Mouse (Mus musculus) embryonic fibroblast, embryonic 13.5 days (primary cell): ENCODE measurements at regions not wholly inside any gene's neighbourhood (a gene's known extent, or its start where the extent isn't known, plus 50 kb on each side); places are given as distances from the start of the nearest gene placed in this dataset.

Experiments
- CTCF ChIP-seq: IDR thresholded peaks from 2 replicates; pipeline ENCODE4 v1.5.1; 2011; ENCODE audit warnings: mild to moderate bottlenecking, control low read depth, low read length, moderate library complexity, borderline replicate concordance; ENCODE audit not compliant: insufficient read depth
- POLR2A ChIP-seq: IDR thresholded peaks from 2 replicates; pipeline ENCODE4 v1.6.1; 2011; ENCODE audit warnings: low read depth, mild to moderate bottlenecking, control low read depth, low read length, moderate library complexity

DNA sequence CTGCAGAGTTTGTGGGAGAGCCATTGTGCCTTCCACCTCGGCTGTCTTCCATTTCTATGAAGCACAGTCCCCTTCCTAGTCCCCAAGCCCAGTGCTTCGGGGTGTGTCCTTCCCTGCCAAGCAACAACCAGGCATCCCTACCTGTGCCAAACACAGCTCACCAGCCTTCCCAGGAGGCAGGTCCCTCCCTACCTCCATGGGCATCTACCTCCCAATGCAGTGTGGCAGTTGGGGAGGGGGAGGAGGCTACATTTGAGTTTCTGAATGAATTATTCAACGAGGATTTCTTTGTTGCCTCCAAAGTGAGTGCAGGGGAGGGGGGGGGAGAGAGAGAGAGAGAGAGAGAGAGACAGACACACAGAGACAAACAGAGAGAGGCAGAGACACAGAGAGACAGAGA is 110.8 kb downstream of the Gm26897 start:
- no peak for TF ChIP-seq POLR2A
- no peak for TF ChIP-seq CTCF
